Mouse (Mus musculus) cortical plate, adult 2 months (tissue): Measurements from ENCODE around the gene Adam22.

Experiments used
- CTCF ChIP-seq: fragments of 200-500 bp; IDR thresholded peaks from 2 replicates; pipeline ENCODE4 v1.5.1; 2011; ENCODE audit warnings: mild to moderate bottlenecking, control low read depth, low read length; ENCODE audit not compliant: insufficient read depth; ENCODE audit errors: extremely low read depth
- POLR2A ChIP-seq: fragments of 200-500 bp; IDR thresholded peaks from 2 replicates; pipeline ENCODE4 v1.6.1; 2011; ENCODE audit warnings: mild to moderate bottlenecking, low read length, control low read depth; ENCODE audit not compliant: insufficient read depth; ENCODE audit errors: extremely low read depth

DNA sequence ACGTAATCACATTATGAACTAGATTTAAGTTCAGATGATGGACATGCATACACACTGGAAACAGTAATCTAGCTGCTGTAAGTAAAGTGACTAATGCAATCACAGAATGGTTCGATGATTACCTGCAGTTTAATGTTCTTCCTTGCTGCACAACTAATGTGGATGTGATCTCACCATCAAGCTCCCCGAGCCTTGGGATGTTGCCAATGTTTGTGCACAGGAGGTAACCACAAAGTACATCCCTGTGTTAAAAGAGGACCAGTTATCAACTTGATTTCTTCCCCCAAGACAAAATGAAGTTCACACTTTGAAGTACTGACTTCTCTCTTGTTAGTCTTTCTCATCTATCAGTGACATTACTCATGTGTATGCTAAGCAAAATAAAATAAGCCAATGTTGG lies 247.0 kb downstream of the Adam22 start:
- TF ChIP-seq CTCF (no peak), POLR2A (no peak)
